Mouse (Mus musculus): ENCODE results near the gene Ptprt. TPM values are rescaled to one million over a fixed set of nuclear protein-coding genes. Genes with fewer than 3 reads are reported as not detected.

The Ptprt gene
- polyA plus RNA-seq, 1 experiment from 2014 or later = 3.4 TPM

DNA sequence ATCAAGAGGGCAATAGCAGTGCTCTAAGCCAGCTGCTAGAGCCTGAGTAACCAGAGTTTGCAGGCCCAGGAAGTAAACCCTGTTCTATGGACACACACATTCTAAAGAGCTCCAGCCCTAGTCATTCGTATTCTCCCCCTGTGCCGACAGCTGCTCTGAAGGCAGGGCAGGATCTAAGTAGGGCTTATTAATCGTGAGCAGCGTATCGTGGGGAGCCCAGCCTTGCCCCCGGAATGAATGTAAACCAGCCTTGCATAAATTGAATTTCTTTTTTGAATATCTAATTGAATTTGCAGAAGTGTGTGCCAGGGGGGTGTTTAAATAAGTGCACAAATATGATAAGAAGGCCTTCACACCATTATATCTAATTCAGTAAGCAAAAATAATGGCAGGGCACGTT lies 283.6 kb downstream of the Ptprt start:
- Histone ChIP-seq H3K36me3 (ENCODE audit: insufficient read depth) (no peaks in the 10 kb centered on the region), H3K4me3 (ENCODE audit: low read depth, low read length) (no peak overlapping the region), H3K9me3 (ENCODE audit: low read depth, low read length) (no peaks in the 10 kb centered on the region), H3K4me1 (ENCODE audit: insufficient read depth) (no peaks in the 10 kb centered on the region), H3K27me3 (ENCODE audit: insufficient read depth, low read length) (no peaks in the 10 kb centered on the region), H3K27ac (ENCODE audit: low read depth) (no peak overlapping the region), H3K4me2 (no peak overlapping the region), H3K9ac (no peak overlapping the region)
- no peak for ATAC-seq (ENCODE audit: insufficient read depth)
- 78% methylated on average over 7 of the region's 7 CpGs for WGBS
- no peak for TF ChIP-seq CTCF (IDR thresholded peaks at IDR 0.05; ENCODE audit: low read depth)
- no peak for DNase-seq

DNA sequence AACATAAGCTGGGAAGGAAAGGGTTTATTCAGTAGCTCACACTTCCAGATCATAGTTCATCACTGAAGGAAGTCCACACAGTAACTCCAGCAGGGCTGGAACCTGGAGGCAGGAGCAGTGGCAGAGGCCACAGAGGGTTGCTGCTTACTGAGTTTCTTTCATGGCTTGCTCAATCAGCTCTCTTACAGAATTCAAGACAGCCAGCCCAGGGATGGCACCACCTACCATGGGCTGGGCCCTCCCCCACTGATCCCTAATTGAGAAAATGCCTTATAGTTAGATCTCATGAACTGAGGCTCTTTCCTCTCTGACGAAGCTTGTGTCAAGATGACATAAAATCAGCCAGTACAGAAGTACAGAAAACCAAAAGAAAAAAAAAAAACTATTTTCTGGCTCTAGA lies 311.9 kb downstream of the Ptprt start:
- no peak overlapping the region for H3K9ac ChIP-seq
- H3K36me3 ChIP-seq (ENCODE audit: insufficient read depth) = no peaks in the 10 kb centered on the region
- H3K4me1 ChIP-seq (ENCODE audit: insufficient read depth) = no peaks in the 10 kb centered on the region
- H3K4me3 ChIP-seq (ENCODE audit: low read depth, low read length) = no peak overlapping the region
- no peak overlapping the region for H3K4me2 ChIP-seq
- ATAC-seq (ENCODE audit: insufficient read depth) (no peak), DNase-seq (no peak)
- no peak overlapping the region for H3K27ac ChIP-seq (ENCODE audit: low read depth)
- no peaks in the 10 kb centered on the region for H3K27me3 ChIP-seq (ENCODE audit: insufficient read depth, low read length)
- H3K9me3 ChIP-seq (ENCODE audit: low read depth, low read length) = no peaks in the 10 kb centered on the region
- WGBS = 46% methylated on average over 1 of the region's 1 CpGs
- no peak for TF ChIP-seq CTCF (IDR thresholded peaks at IDR 0.05; ENCODE audit: low read depth)

DNA sequence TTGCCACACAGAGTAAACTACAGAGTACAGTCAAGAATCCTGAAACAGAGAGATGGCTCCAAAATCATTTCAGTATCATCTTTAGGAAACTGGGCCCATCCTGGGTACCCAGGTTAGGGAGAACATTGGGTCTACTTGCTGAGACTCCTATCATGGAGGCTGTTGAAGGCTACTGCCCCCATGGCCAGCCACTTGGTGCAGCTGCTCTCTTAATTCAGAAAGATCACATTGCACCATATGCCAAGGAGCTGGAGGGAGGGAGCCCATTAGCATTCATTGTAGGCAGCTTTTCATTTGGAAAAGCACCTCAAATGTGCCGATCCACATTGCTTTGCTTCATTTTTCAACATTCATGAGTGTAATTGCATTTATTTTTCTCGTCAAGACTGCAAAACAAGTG lies 319.1 kb downstream of the Ptprt start:
- H3K27me3 ChIP-seq (ENCODE audit: insufficient read depth, low read length) = no peaks in the 10 kb centered on the region
- TF ChIP-seq CTCF (IDR thresholded peaks at IDR 0.05; ENCODE audit: low read depth) = no peak
- no peaks in the 10 kb centered on the region for H3K4me1 ChIP-seq (ENCODE audit: insufficient read depth)
- H3K36me3 ChIP-seq (ENCODE audit: insufficient read depth) = no peaks in the 10 kb centered on the region
- H3K4me2 ChIP-seq = no peak overlapping the region
- no peak overlapping the region for H3K9ac ChIP-seq
- H3K4me3 ChIP-seq (ENCODE audit: low read depth, low read length) = no peak overlapping the region
- WGBS = 66% methylated on average over 2 of the region's 2 CpGs
- no peaks in the 10 kb centered on the region for H3K9me3 ChIP-seq (ENCODE audit: low read depth, low read length)
- no peak overlapping the region for H3K27ac ChIP-seq (ENCODE audit: low read depth)
- DNase-seq (no peak), ATAC-seq (ENCODE audit: insufficient read depth) (no peak)

DNA sequence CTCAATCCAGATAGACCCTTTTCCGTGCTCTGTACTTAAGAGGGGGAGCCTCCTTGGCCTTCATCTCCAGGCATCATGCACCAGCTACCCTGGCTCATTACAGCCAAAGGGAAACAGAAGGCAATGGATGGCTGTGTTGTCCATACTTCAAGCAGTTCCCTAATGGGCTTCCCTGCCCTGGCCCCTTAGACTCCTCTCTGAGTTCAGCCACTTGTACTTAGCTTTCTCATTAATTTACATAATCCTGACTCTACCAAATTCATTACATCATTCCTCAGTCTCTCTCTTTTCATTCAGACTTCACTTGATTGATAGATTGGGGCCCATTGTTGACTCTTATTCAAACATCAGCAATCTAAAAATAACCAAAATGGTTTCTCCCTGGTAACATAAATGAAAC lies 320.7 kb downstream of the Ptprt start:
- ATAC-seq (ENCODE audit: insufficient read depth) (no peak), DNase-seq (no peak)
- Histone ChIP-seq H3K4me1 (ENCODE audit: insufficient read depth) (no peaks in the 10 kb centered on the region), H3K27me3 (ENCODE audit: insufficient read depth, low read length) (no peaks in the 10 kb centered on the region), H3K36me3 (ENCODE audit: insufficient read depth) (no peaks in the 10 kb centered on the region), H3K9ac (no peak overlapping the region), H3K27ac (ENCODE audit: low read depth) (no peak overlapping the region), H3K4me2 (no peak overlapping the region), H3K4me3 (ENCODE audit: low read depth, low read length) (no peak overlapping the region), H3K9me3 (ENCODE audit: low read depth, low read length) (no peaks in the 10 kb centered on the region)
- WGBS = 85% methylated on average over 1 of the region's 1 CpGs
- TF ChIP-seq CTCF (IDR thresholded peaks at IDR 0.05; ENCODE audit: low read depth) = no peak

DNA sequence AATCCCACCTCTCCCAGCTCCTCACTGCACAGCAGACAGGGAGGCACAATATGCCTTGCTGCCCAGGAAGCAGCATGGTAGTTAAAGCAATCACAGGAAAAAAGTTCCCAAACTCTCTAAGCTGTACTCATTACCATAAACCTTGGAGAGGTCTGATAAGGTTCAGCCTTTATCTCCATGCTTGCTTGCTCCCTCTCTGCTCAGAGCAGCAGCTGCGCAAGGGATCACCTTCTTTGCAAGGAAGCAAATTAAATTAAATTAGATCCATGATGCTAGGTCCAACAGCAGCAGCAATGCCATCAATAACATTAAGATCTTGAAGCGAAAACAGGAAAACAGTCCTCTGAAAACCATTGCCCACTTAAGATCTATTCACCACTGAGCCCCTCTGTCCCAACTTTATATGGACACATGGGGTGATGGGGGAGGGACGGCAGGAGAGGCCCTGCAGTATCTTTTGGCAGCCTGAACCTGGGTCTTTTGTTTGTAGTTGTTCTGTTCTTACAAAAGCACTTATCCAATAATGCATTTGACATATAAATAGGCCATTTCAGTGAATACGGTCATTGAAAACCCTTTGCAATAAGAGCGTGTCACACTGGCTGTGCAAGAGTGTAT lies 328.8 kb downstream of the Ptprt start:
- ATAC-seq (ENCODE audit: insufficient read depth) (no peak), DNase-seq (no peak)
- Histone ChIP-seq H3K27ac (ENCODE audit: low read depth) (no peak overlapping the region), H3K4me3 (ENCODE audit: low read depth, low read length) (no peak overlapping the region), H3K9me3 (ENCODE audit: low read depth, low read length) (no peaks in the 10 kb centered on the region), H3K4me2 (no peak overlapping the region), H3K4me1 (ENCODE audit: insufficient read depth) (no peaks in the 10 kb centered on the region), H3K36me3 (ENCODE audit: insufficient read depth) (no peaks in the 10 kb centered on the region), H3K9ac (no peak overlapping the region), H3K27me3 (ENCODE audit: insufficient read depth, low read length) (no peaks in the 10 kb centered on the region)
- WGBS = 77% methylated on average over 5 of the region's 5 CpGs
- TF ChIP-seq CTCF (IDR thresholded peaks at IDR 0.05; ENCODE audit: low read depth) = no peak

DNA sequence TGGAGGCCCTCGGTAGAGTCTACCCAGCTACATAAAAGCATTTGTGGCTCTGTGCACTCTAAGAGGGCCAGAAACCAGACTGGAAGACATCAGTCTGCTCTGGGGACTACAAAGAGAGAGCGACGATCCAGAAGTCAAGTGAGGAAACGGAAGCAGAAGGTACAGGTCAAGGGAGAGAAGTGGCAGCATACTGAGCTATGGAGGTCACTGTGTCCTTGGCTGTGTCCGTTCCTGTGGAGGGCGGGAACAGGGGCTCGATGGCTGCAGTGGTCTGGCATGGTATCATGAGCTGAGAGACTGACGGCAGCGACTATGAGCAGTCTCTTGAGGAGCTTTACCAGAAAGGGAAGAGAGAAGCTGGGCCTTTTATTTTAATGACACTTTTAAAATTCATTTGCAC lies 331.5 kb downstream of the Ptprt start:
- TF ChIP-seq CTCF (IDR thresholded peaks at IDR 0.05; ENCODE audit: low read depth) = no peak
- no peaks in the 10 kb centered on the region for H3K4me1 ChIP-seq (ENCODE audit: insufficient read depth)
- no peaks in the 10 kb centered on the region for H3K36me3 ChIP-seq (ENCODE audit: insufficient read depth)
- H3K27ac ChIP-seq (ENCODE audit: low read depth) = no peak overlapping the region
- no peak overlapping the region for H3K4me3 ChIP-seq (ENCODE audit: low read depth, low read length)
- no peaks in the 10 kb centered on the region for H3K9me3 ChIP-seq (ENCODE audit: low read depth, low read length)
- no peak for DNase-seq
- no peak for ATAC-seq (ENCODE audit: insufficient read depth)
- 86% methylated on average over 9 of the region's 9 CpGs for WGBS
- no peaks in the 10 kb centered on the region for H3K27me3 ChIP-seq (ENCODE audit: insufficient read depth, low read length)
- H3K4me2 ChIP-seq = no peak overlapping the region
- no peak overlapping the region for H3K9ac ChIP-seq

DNA sequence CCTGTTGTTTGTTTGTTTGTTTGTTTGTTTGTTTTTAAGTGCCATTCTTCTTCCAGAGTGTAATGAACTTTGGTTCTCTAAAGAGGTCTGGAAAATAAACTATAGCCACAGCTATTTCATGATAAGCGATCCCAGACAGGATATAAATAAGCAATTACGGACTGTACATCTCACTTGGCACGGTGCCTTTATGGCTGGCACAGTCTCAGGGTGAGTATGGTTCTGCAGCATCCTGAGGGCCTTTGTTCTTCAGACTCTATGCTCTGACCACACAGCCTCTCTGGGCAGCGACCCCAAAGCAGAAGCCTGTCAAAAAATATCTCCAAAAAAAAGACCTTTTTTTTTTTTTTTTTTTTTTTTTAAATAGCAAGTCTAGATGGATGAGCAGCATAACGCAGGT lies 338.5 kb downstream of the Ptprt start:
- H3K27me3 ChIP-seq (ENCODE audit: insufficient read depth, low read length) = no peaks in the 10 kb centered on the region
- no peaks in the 10 kb centered on the region for H3K4me1 ChIP-seq (ENCODE audit: insufficient read depth)
- H3K9me3 ChIP-seq (ENCODE audit: low read depth, low read length) = no peaks in the 10 kb centered on the region
- no peak overlapping the region for H3K4me2 ChIP-seq
- no peaks in the 10 kb centered on the region for H3K36me3 ChIP-seq (ENCODE audit: insufficient read depth)
- no peak overlapping the region for H3K9ac ChIP-seq
- 71% methylated on average over 5 of the region's 5 CpGs for WGBS
- TF ChIP-seq CTCF (IDR thresholded peaks at IDR 0.05; ENCODE audit: low read depth) = no peak
- no peak overlapping the region for H3K4me3 ChIP-seq (ENCODE audit: low read depth, low read length)
- H3K27ac ChIP-seq (ENCODE audit: low read depth) = no peak overlapping the region
- no peak for ATAC-seq (ENCODE audit: insufficient read depth)
- DNase-seq = no peak

DNA sequence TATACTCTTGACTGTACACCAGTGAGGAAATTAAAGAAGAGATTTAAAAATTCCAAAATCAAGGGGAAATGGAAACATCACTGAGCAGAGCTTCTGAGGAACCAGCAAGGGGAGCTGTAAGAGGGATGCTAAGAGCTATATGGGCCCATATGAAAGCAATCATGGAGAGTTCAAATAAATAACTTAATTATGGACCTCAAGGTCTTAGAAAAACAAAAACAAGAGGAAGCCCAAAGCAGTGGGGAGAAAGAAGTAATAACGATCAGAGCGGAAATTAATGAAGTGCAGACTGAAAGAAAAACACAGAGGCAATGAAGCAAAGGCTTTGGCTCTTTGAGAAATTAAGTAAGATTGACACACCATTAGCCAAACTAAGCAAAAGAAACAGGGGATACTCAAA lies 353.0 kb downstream of the Ptprt start:
- Histone ChIP-seq H3K36me3 (ENCODE audit: insufficient read depth) (no peaks in the 10 kb centered on the region), H3K9ac (no peak overlapping the region), H3K4me3 (ENCODE audit: low read depth, low read length) (no peak overlapping the region), H3K27ac (ENCODE audit: low read depth) (no peak overlapping the region), H3K4me1 (ENCODE audit: insufficient read depth) (0 out of 2 replicates have a peak, but pooled peaks cover 2% of the 10 kb centered on the region), H3K9me3 (ENCODE audit: low read depth, low read length) (no peaks in the 10 kb centered on the region), H3K4me2 (no peak overlapping the region), H3K27me3 (ENCODE audit: insufficient read depth, low read length) (no peaks in the 10 kb centered on the region)
- ATAC-seq (ENCODE audit: insufficient read depth) = no peak
- 53% methylated on average over 2 of the region's 2 CpGs for WGBS
- no peak for DNase-seq
- TF ChIP-seq CTCF (IDR thresholded peaks at IDR 0.05; ENCODE audit: low read depth) = no peak

All from lung, embryonic 14.5 days (tissue).